Mouse (Mus musculus): ENCODE data around the gene Caml. TPM values are rescaled to one million over a fixed set of nuclear protein-coding genes. Genes with fewer than 3 reads are reported as not detected.
"Not testable (repeated sequence)": the region's sequence is repeated elsewhere in the genome, so short reads cannot be mapped to it uniquely, and the experiment has no call there.

Gene Caml
- polyA plus RNA-seq, 1 experiment from 2014 or later = 13.3 TPM

- not testable (repeated sequence) for H3K4me3 ChIP-seq (ENCODE audit: low read depth, low read length); H3K4me1 ChIP-seq (ENCODE audit: control insufficient read depth, low read depth, low read length); H3K27me3 ChIP-seq (ENCODE audit: control insufficient read depth, insufficient read depth, low read depth, low read length); H3K27ac ChIP-seq (ENCODE audit: low read length); H3K4me2 ChIP-seq (ENCODE audit: low read depth, low read length); H3K9ac ChIP-seq (ENCODE audit: low read depth, low read length); H3K9me3 ChIP-seq (replicated peaks; ENCODE audit: control insufficient read depth, low read length)
- WGBS (ENCODE audit: insufficient replicate concordance) = 29% methylated on average over 8 of the region's 8 CpGs
- ATAC-seq (ENCODE audit: low read depth) = 0 out of 2 replicates have a peak, but pooled peaks have one; percentile 30
- peaks cover 26% of the 10 kb centered on the region for H3K36me3 ChIP-seq (ENCODE audit: control insufficient read depth, insufficient read depth)
These were observed 17.7 kb downstream of the Caml start for GRCm38 (mm10) chr13:55640480-55640879.

GRCm38 (mm10) chr13:55644525-55644924, 21.7 kb downstream of the Caml start:
- ATAC-seq (ENCODE audit: low read depth) = no peak
- Histone ChIP-seq H3K27me3 (ENCODE audit: control insufficient read depth, insufficient read depth, low read depth, low read length) (no peaks in the 10 kb centered on the region), H3K4me2 (ENCODE audit: low read depth, low read length) (no peak overlapping the region), H3K36me3 (ENCODE audit: control insufficient read depth, insufficient read depth) (peaks cover 55% of the 10 kb centered on the region), H3K9me3 (replicated peaks; ENCODE audit: control insufficient read depth, low read length) (no peaks in the 10 kb centered on the region), H3K4me3 (ENCODE audit: low read depth, low read length) (no peak overlapping the region), H3K9ac (ENCODE audit: low read depth, low read length) (no peak overlapping the region), H3K4me1 (ENCODE audit: control insufficient read depth, low read depth, low read length) (no peaks in the 10 kb centered on the region), H3K27ac (ENCODE audit: low read length) (no peak overlapping the region)
- 79% methylated on average over 2 of the region's 2 CpGs for WGBS (ENCODE audit: insufficient replicate concordance)

GRCm38 (mm10) chr13:55650098-55650497, 27.3 kb downstream of the Caml start:
- no peak overlapping the region for H3K9ac ChIP-seq (ENCODE audit: low read depth, low read length)
- WGBS (ENCODE audit: insufficient replicate concordance) = 87% methylated on average over 12 of the region's 12 CpGs
- H3K36me3 ChIP-seq (ENCODE audit: control insufficient read depth, insufficient read depth) = peaks cover 87% of the 10 kb centered on the region
- H3K4me2 ChIP-seq (ENCODE audit: low read depth, low read length) = no peak overlapping the region
- no peaks in the 10 kb centered on the region for H3K4me1 ChIP-seq (ENCODE audit: control insufficient read depth, low read depth, low read length)
- no peaks in the 10 kb centered on the region for H3K9me3 ChIP-seq (replicated peaks; ENCODE audit: control insufficient read depth, low read length)
- no peak overlapping the region for H3K27ac ChIP-seq (ENCODE audit: low read length)
- ATAC-seq (ENCODE audit: low read depth) = no peak
- H3K4me3 ChIP-seq (ENCODE audit: low read depth, low read length) = no peak overlapping the region
- H3K27me3 ChIP-seq (ENCODE audit: control insufficient read depth, insufficient read depth, low read depth, low read length) = no peaks in the 10 kb centered on the region

GRCm38 (mm10) chr13:55650980-55651379, 28.2 kb downstream of the Caml start:
- Histone ChIP-seq H3K9ac (ENCODE audit: low read depth, low read length) (no peak overlapping the region), H3K27me3 (ENCODE audit: control insufficient read depth, insufficient read depth, low read depth, low read length) (no peaks in the 10 kb centered on the region), H3K4me3 (ENCODE audit: low read depth, low read length) (no peak overlapping the region), H3K36me3 (ENCODE audit: control insufficient read depth, insufficient read depth) (peaks cover 89% of the 10 kb centered on the region), H3K4me1 (ENCODE audit: control insufficient read depth, low read depth, low read length) (no peaks in the 10 kb centered on the region), H3K4me2 (ENCODE audit: low read depth, low read length) (no peak overlapping the region), H3K9me3 (replicated peaks; ENCODE audit: control insufficient read depth, low read length) (no peaks in the 10 kb centered on the region), H3K27ac (ENCODE audit: low read length) (no peak overlapping the region)
- no peak for ATAC-seq (ENCODE audit: low read depth)
- WGBS (ENCODE audit: insufficient replicate concordance) = 68% methylated on average over 6 of the region's 6 CpGs

- WGBS (ENCODE audit: insufficient replicate concordance) = 78% methylated on average over 6 of the region's 6 CpGs
- ATAC-seq (ENCODE audit: low read depth) = no peak
- H3K27me3 ChIP-seq (ENCODE audit: control insufficient read depth, insufficient read depth, low read depth, low read length) = no peaks in the 10 kb centered on the region
These were observed 45.7 kb downstream of the Caml start for GRCm38 (mm10) chr13:55668550-55668949.

GRCm38 (mm10) chr13:55672711-55673110, 49.9 kb downstream of the Caml start:
- WGBS (ENCODE audit: insufficient replicate concordance) = 89% methylated on average over 6 of the region's 6 CpGs
- Histone ChIP-seq H3K4me1 (ENCODE audit: control insufficient read depth, low read depth, low read length) (no peaks in the 10 kb centered on the region), H3K4me3 (ENCODE audit: low read depth, low read length) (no peak overlapping the region), H3K9ac (ENCODE audit: low read depth, low read length) (no peak overlapping the region), H3K27me3 (ENCODE audit: control insufficient read depth, insufficient read depth, low read depth, low read length) (no peaks in the 10 kb centered on the region), H3K4me2 (ENCODE audit: low read depth, low read length) (no peak overlapping the region), H3K36me3 (ENCODE audit: control insufficient read depth, insufficient read depth) (peaks cover 47% of the 10 kb centered on the region), H3K9me3 (replicated peaks; ENCODE audit: control insufficient read depth, low read length) (no peaks in the 10 kb centered on the region), H3K27ac (ENCODE audit: low read length) (no peak overlapping the region)
- ATAC-seq (ENCODE audit: low read depth) = no peak

More at GRCm38 (mm10) chr13:55668550-55668949, 45.7 kb downstream of the Caml start:
- H3K27ac ChIP-seq (ENCODE audit: low read length) = no peak overlapping the region
- no peak overlapping the region for H3K9ac ChIP-seq (ENCODE audit: low read depth, low read length)
- H3K4me1 ChIP-seq (ENCODE audit: control insufficient read depth, low read depth, low read length) = no peaks in the 10 kb centered on the region
- H3K9me3 ChIP-seq (replicated peaks; ENCODE audit: control insufficient read depth, low read length) = no peaks in the 10 kb centered on the region
- H3K4me2 ChIP-seq (ENCODE audit: low read depth, low read length) = no peak overlapping the region
- H3K4me3 ChIP-seq (ENCODE audit: low read depth, low read length) = no peak overlapping the region
- H3K36me3 ChIP-seq (ENCODE audit: control insufficient read depth, insufficient read depth) = peaks cover 59% of the 10 kb centered on the region

GRCm38 (mm10) chr13:55677364-55677763, 54.6 kb downstream of the Caml start:
- Histone ChIP-seq H3K4me3 (ENCODE audit: low read depth, low read length) (no peak overlapping the region), H3K4me2 (ENCODE audit: low read depth, low read length) (no peak overlapping the region), H3K27me3 (ENCODE audit: control insufficient read depth, insufficient read depth, low read depth, low read length) (no peaks in the 10 kb centered on the region), H3K27ac (ENCODE audit: low read length) (no peak overlapping the region), H3K36me3 (ENCODE audit: control insufficient read depth, insufficient read depth) (peaks cover 37% of the 10 kb centered on the region), H3K9ac (ENCODE audit: low read depth, low read length) (no peak overlapping the region), H3K4me1 (ENCODE audit: control insufficient read depth, low read depth, low read length) (no peaks in the 10 kb centered on the region), H3K9me3 (replicated peaks; ENCODE audit: control insufficient read depth, low read length) (no peaks in the 10 kb centered on the region)
- no peak for ATAC-seq (ENCODE audit: low read depth)
- WGBS (ENCODE audit: insufficient replicate concordance) = 60% methylated on average over 8 of the region's 8 CpGs

Other genes starting within 250 kb of the Caml start
- 0.15 TPM in 1 of 2 replicates, not detected in the other for gene Slc34a1, start 224.8 kb upstream of the Caml start, polyA plus RNA-seq (2015; fragmentation: Nextera tagmentation; extraction: Ambion mirVana)
- gene Pfn3, start 207.8 kb upstream of the Caml start, polyA plus RNA-seq (2015; fragmentation: Nextera tagmentation; extraction: Ambion mirVana) = not detected in 2 replicates
- 147 and 184 TPM in 2 replicates for gene F12, start 196.2 kb upstream of the Caml start, polyA plus RNA-seq (2015; fragmentation: Nextera tagmentation; extraction: Ambion mirVana)
- gene Grk6, start 177.9 kb upstream of the Caml start, polyA plus RNA-seq (2015; fragmentation: Nextera tagmentation; extraction: Ambion mirVana) = 10.4 and 12.1 TPM in 2 replicates
- gene Prr7, start 158.7 kb upstream of the Caml start, polyA plus RNA-seq (2015; fragmentation: Nextera tagmentation; extraction: Ambion mirVana) = not detected in 2 replicates
- 6.1 and 7.7 TPM in 2 replicates for gene Dbn1, start 134.9 kb upstream of the Caml start, polyA plus RNA-seq (2015; fragmentation: Nextera tagmentation; extraction: Ambion mirVana)
- 24.4 and 27.9 TPM in 2 replicates for gene Pdlim7, start 109.3 kb upstream of the Caml start, polyA plus RNA-seq (2015; fragmentation: Nextera tagmentation; extraction: Ambion mirVana)
- 9.3 and 10.9 TPM in 2 replicates for gene Dok3, start 93.7 kb upstream of the Caml start, polyA plus RNA-seq (2015; fragmentation: Nextera tagmentation; extraction: Ambion mirVana)
- gene Ddx41, start 86.3 kb upstream of the Caml start, polyA plus RNA-seq (2015; fragmentation: Nextera tagmentation; extraction: Ambion mirVana) = 20.9 and 22.0 TPM in 2 replicates
- 8.4 and 8.7 TPM in 2 replicates for gene Fam193b, start 51.9 kb upstream of the Caml start, polyA plus RNA-seq (2015; fragmentation: Nextera tagmentation; extraction: Ambion mirVana)
- 55.7 and 63.6 TPM in 2 replicates for gene Tmed9, start 49.3 kb upstream of the Caml start, polyA plus RNA-seq (2015; fragmentation: Nextera tagmentation; extraction: Ambion mirVana)
- gene B4galt7, start 23.1 kb upstream of the Caml start, polyA plus RNA-seq (2015; fragmentation: Nextera tagmentation; extraction: Ambion mirVana) = 5.7 and 6.5 TPM in 2 replicates
- gene Ddx46, start 12.0 kb downstream of the Caml start, polyA plus RNA-seq (2015; fragmentation: Nextera tagmentation; extraction: Ambion mirVana) = 14.3 TPM in 2 replicates
- 10.8 and 11.2 TPM in 2 replicates for gene B230219D22Rik, start 70.1 kb downstream of the Caml start, polyA plus RNA-seq (2015; fragmentation: Nextera tagmentation; extraction: Ambion mirVana)
- 30.3 and 31.2 TPM in 2 replicates for gene Txndc15, start 91.6 kb downstream of the Caml start, polyA plus RNA-seq (2015; fragmentation: Nextera tagmentation; extraction: Ambion mirVana)
- 30.6 and 32.5 TPM in 2 replicates for gene Pcbd2, start 104.4 kb downstream of the Caml start, polyA plus RNA-seq (2015; fragmentation: Nextera tagmentation; extraction: Ambion mirVana)
- 0.07 TPM in 1 of 2 replicates, not detected in the other for gene Catsper3, start 161.6 kb downstream of the Caml start, polyA plus RNA-seq (2015; fragmentation: Nextera tagmentation; extraction: Ambion mirVana)
- 0.07 TPM in 1 of 2 replicates, not detected in the other for gene Pitx1, start 213.2 kb downstream of the Caml start, polyA plus RNA-seq (2015; fragmentation: Nextera tagmentation; extraction: Ambion mirVana)